Comparison of ENCODE assay signal across 1 mouse cellular context in the genomic region with DNA sequence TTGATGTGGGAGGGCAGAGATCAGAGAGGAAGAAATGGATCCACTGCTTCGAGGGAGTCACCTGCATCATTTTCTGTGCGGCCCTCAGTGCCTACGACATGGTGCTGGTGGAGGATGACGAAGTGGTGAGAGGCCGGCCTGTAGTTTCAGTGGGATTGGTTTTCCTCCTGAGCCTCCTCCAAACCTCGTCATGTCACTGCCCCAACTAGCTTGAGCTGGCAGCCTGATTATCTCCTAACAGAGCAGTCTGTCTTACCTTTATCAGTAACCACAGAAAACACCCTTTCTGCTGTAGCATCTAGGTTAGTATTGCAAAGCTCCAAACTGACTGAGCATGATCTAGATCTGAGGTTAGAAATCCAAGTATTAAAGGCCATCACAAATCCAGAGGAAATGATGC.
TF ChIP-seq lines count a peak whose summit lies in the region.

No protein-coding gene starts in this region.

TF ChIP-seq in MEL, 35 proteins besides CTCF, POLR2A, EP300 and RAD21:
- TF ChIP-seq TAL1 (IDR thresholded peaks at IDR 0.05; ENCODE audit: low read length): peak; percentile 64
- 0 out of 2 replicates have a peak, but pooled peaks have one; percentile 32 for TF ChIP-seq MEF2A (IDR thresholded peaks at IDR 0.05; ENCODE audit: extremely low read depth, insufficient replicate concordance, low read depth, low read length, poor library complexity, severe bottlenecking)
- peak; percentile 93 for TF ChIP-seq ETS1 (IDR thresholded peaks at IDR 0.05; ENCODE audit: low read depth, low read length)
- no peak for TF ChIP-seq CHD1 (IDR thresholded peaks at IDR 0.05; ENCODE audit: low read depth, low read length)
- TF ChIP-seq ZC3H11A (IDR thresholded peaks at IDR 0.05; ENCODE audit: low read depth, low read length): peak; percentile 14; the same call in 1 of the 2 replicates
- no peak for TF ChIP-seq E2F4 (IDR thresholded peaks at IDR 0.05; ENCODE audit: borderline replicate concordance, low read depth, low read length)
- peak; percentile 82 for TF ChIP-seq SIN3A (IDR thresholded peaks at IDR 0.05; ENCODE audit: low read length)
- TF ChIP-seq BHLHE40 (IDR thresholded peaks at IDR 0.05; ENCODE audit: borderline replicate concordance, low read depth, low read length): peak; percentile 74; the same call in 1 of the 2 replicates
- no peak for TF ChIP-seq ZNF384 (IDR thresholded peaks at IDR 0.05; ENCODE audit: low read depth, low read length)
- TF ChIP-seq RCOR1 (IDR thresholded peaks at IDR 0.05; ENCODE audit: low read depth, low read length): peak; percentile 99
- peak; percentile 60 for TF ChIP-seq MAX (IDR thresholded peaks at IDR 0.05; ENCODE audit: low read length)
- TF ChIP-seq MXI1 (IDR thresholded peaks at IDR 0.05; ENCODE audit: low read depth, low read length): peak; percentile 61; the same call in 1 of the 2 replicates
- peak; percentile 37; the same call in 1 of the 2 replicates for TF ChIP-seq HCFC1 (IDR thresholded peaks at IDR 0.05; ENCODE audit: low read depth, low read length)
- peak; percentile 50; the same call in 1 of the 2 replicates for TF ChIP-seq ZMIZ1 (IDR thresholded peaks at IDR 0.05; ENCODE audit: low read depth, low read length)
- no peak for TF ChIP-seq USF1 (IDR thresholded peaks at IDR 0.05; ENCODE audit: low read depth, low read length)
- no peak for TF ChIP-seq POLR2AphosphoS2 (IDR thresholded peaks at IDR 0.05; ENCODE audit: low read length)
- TF ChIP-seq USF2 (IDR thresholded peaks at IDR 0.05; ENCODE audit: borderline replicate concordance in 1 of 2, insufficient read depth in 1 of 2, low read depth in 1 of 2, low read length in 2 of 2): no peak
- 0 out of 2 replicates have a peak, but pooled peaks have one; percentile 21 for TF ChIP-seq KAT2A (conservative IDR thresholded peaks at IDR 0.05; ENCODE audit: low read depth, low read length)
- no peak for TF ChIP-seq TBP (IDR thresholded peaks at IDR 0.05; ENCODE audit: low read depth, low read length)
- TF ChIP-seq MAZ (IDR thresholded peaks at IDR 0.05; ENCODE audit: low read depth, low read length): peak; percentile 82
- TF ChIP-seq JUND (IDR thresholded peaks at IDR 0.05; ENCODE audit: low read depth, low read length): no peak
- peak; percentile 64; the same call in 1 of the 2 replicates for TF ChIP-seq MAFK (IDR thresholded peaks at IDR 0.05; ENCODE audit: borderline replicate concordance, low read depth, low read length)
- peak; percentile 17; the same call in 1 of the 2 replicates for TF ChIP-seq MYC (IDR thresholded peaks at IDR 0.05; ENCODE audit: low read depth, low read length)
- TF ChIP-seq GATA1 (IDR thresholded peaks at IDR 0.05; ENCODE audit: low read depth, low read length): peak; percentile 95
- TF ChIP-seq TCF12 (IDR thresholded peaks at IDR 0.05; ENCODE audit: low read depth, low read length): peak; percentile 94
- no peak for TF ChIP-seq POLR2AphosphoS5 (IDR thresholded peaks at IDR 0.05; ENCODE audit: borderline replicate concordance, low read depth, low read length)
